9 mouse cellular contexts compared by ENCODE assay signal in the genomic region with DNA sequence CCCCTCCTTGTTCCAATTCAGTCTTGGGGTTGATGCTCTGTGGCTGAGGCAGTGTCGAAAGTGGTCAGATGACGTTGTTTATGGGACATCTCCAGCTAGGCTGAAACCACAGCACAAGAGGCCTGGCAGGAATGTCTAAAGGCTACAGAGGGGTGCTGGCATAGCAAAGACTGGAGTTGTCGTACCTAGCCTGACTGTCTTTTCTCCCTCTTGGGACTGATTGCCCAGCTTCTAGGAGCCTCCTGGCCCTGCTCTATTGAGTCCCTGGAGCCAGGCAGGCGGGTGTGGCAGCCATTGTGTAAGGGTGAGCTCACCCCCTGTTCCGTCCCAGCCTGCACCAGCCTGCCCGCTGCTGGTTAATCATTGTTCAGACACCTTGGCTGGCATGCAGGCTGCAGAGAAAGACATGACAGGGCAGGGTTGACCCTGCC. TPM values are rescaled to one million over a fixed set of nuclear protein-coding genes. Genes with fewer than 3 reads are reported as not detected.
DNase-seq lines count a peak whose midpoint lies in the region; ATAC-seq and TF ChIP-seq lines count a peak whose summit lies in the region.
"Had no signal": no experiment of that assay in that cellular context is flagged by ENCODE, and none has a peak within 500 bp of the region (broad histone marks: within the 10 kb centered on the region; RNA-seq: fewer than 3 reads in every experiment).

No protein-coding gene starts in this region.

- DNase-seq in neural tube, embryonic 10.5 days (ENCODE audit: extremely low spot score, low spot score): no peak
- DNase-seq in urinary bladder, postnatal 25 days (ENCODE audit: low spot score): peak; percentile 76
- DNase-seq in layer of hippocampus, adult 18-20 months (ENCODE audit: low spot score in 2 of 2): no peak
- no peak for DNase-seq in forebrain, postnatal 0 days
- no peak for DNase-seq in T-cell, adult 2 months (ENCODE audit: low spot score)

- H3K9me3 ChIP-seq in neural tube, embryonic 14.5 days (ENCODE audit: control insufficient read depth, low read length): no peaks in the 10 kb centered on the region
- no peaks in the 10 kb centered on the region for H3K9me3 ChIP-seq in intestine, embryonic 15.5 days
- H3K9me3 ChIP-seq in liver, embryonic 15.5 days (replicated peaks): no peaks in the 10 kb centered on the region
- H3K9me3 ChIP-seq in forebrain, postnatal 0 days (ENCODE audit: low read length): no peaks in the 10 kb centered on the region
- H3K9me3 ChIP-seq: neural tube, embryonic 12.5 days had no signal

- H3K9ac ChIP-seq in neural tube, embryonic 14.5 days (replicated peaks; ENCODE audit: low read depth, low read length): no peak overlapping the region
- H3K9ac ChIP-seq in intestine, embryonic 15.5 days: no peak overlapping the region
- no peak overlapping the region for H3K9ac ChIP-seq in liver, embryonic 15.5 days
- H3K9ac ChIP-seq in forebrain, postnatal 0 days: no peak overlapping the region
- H3K9ac ChIP-seq: neural tube, embryonic 12.5 days had no signal

- WGBS in neural tube, embryonic 14.5 days: 45% methylated on average over 6 of the region's 6 CpGs
- 55% methylated on average over 6 of the region's 6 CpGs for WGBS in intestine, embryonic 15.5 days
- 47% methylated on average over 6 of the region's 6 CpGs for WGBS in liver, embryonic 15.5 days (ENCODE audit: insufficient replicate concordance)
- WGBS in forebrain, postnatal 0 days: 60% methylated on average over 6 of the region's 6 CpGs

- no peaks in the 10 kb centered on the region for H3K4me1 ChIP-seq in neural tube, embryonic 14.5 days (ENCODE audit: control insufficient read depth, insufficient read depth, low read length)
- peaks cover 18% of the 10 kb centered on the region for H3K4me1 ChIP-seq in intestine, embryonic 15.5 days (replicated peaks)
- H3K4me1 ChIP-seq in liver, embryonic 15.5 days (replicated peaks): 0 out of 2 replicates have a peak, but pooled peaks cover 10% of the 10 kb centered on the region
- no peaks in the 10 kb centered on the region for H3K4me1 ChIP-seq in forebrain, postnatal 0 days (ENCODE audit: insufficient read depth)
- H3K4me1 ChIP-seq: neural tube, embryonic 12.5 days had no signal

- H3K36me3 ChIP-seq in neural tube, embryonic 14.5 days (ENCODE audit: control insufficient read depth, insufficient read depth, low read length): no peaks in the 10 kb centered on the region
- H3K36me3 ChIP-seq in intestine, embryonic 15.5 days: no peaks in the 10 kb centered on the region
- H3K36me3 ChIP-seq in liver, embryonic 15.5 days (replicated peaks): no peaks in the 10 kb centered on the region
- no peaks in the 10 kb centered on the region for H3K36me3 ChIP-seq in forebrain, postnatal 0 days (ENCODE audit: insufficient read depth)
- H3K36me3 ChIP-seq: neural tube, embryonic 12.5 days had no signal

- peak; percentile 65; the same call in 1 of the 2 replicates for ATAC-seq in neural tube, embryonic 14.5 days (ENCODE audit: low read depth)
- ATAC-seq in intestine, embryonic 15.5 days: peak; percentile 96
- peak; percentile 61 for ATAC-seq in liver, embryonic 15.5 days (ENCODE audit: insufficient read depth)
- ATAC-seq in forebrain, postnatal 0 days: no peak

- H3K4me3 ChIP-seq in neural tube, embryonic 14.5 days (ENCODE audit: low read depth, low read length): no peak overlapping the region
- H3K4me3 ChIP-seq in intestine, embryonic 15.5 days (replicated peaks): no peak overlapping the region
- H3K4me3 ChIP-seq in liver, embryonic 15.5 days (replicated peaks): no peak overlapping the region
- no peak overlapping the region for H3K4me3 ChIP-seq in forebrain, postnatal 0 days (ENCODE audit: low read depth, low read length)
- H3K4me3 ChIP-seq: neural tube, embryonic 12.5 days had no signal

- no peaks in the 10 kb centered on the region for H3K27me3 ChIP-seq in neural tube, embryonic 14.5 days (ENCODE audit: control insufficient read depth, insufficient read depth, low read length)
- no peaks in the 10 kb centered on the region for H3K27me3 ChIP-seq in intestine, embryonic 15.5 days (replicated peaks)
- H3K27me3 ChIP-seq in liver, embryonic 15.5 days: 0 out of 2 replicates have a peak, but pooled peaks cover 3% of the 10 kb centered on the region
- no peaks in the 10 kb centered on the region for H3K27me3 ChIP-seq in forebrain, postnatal 0 days (ENCODE audit: insufficient read depth, low read length)
- H3K27me3 ChIP-seq: neural tube, embryonic 12.5 days had no signal

- no peak overlapping the region for H3K27ac ChIP-seq in neural tube, embryonic 14.5 days (ENCODE audit: low read depth, low read length)
- H3K27ac ChIP-seq in intestine, embryonic 15.5 days: peak overlapping the region; percentile 72
- no peak overlapping the region for H3K27ac ChIP-seq in liver, embryonic 15.5 days (replicated peaks)
- no peak overlapping the region for H3K27ac ChIP-seq in forebrain, postnatal 0 days (ENCODE audit: low read depth, low read length)
- H3K27ac ChIP-seq: neural tube, embryonic 12.5 days had no signal

- TF ChIP-seq CTCF in forebrain, postnatal 0 days (IDR thresholded peaks at IDR 0.05; ENCODE audit: low read depth): no peak

- no peak overlapping the region for H3K4me2 ChIP-seq in neural tube, embryonic 14.5 days (ENCODE audit: low read depth, low read length)
- no peak overlapping the region; the same call in 1 of the 2 replicates for H3K4me2 ChIP-seq in intestine, embryonic 15.5 days (replicated peaks)
- H3K4me2 ChIP-seq in liver, embryonic 15.5 days: no peak overlapping the region
- no peak overlapping the region for H3K4me2 ChIP-seq in forebrain, postnatal 0 days (ENCODE audit: low read depth)
- H3K4me2 ChIP-seq: neural tube, embryonic 12.5 days had no signal

RNA-seq across cellular contexts. Expression of a gene that starts 40.3 kb away (rescaled TPM):
- polyA plus RNA-seq in neural tube, embryonic 14.5 days (2014; fragmentation: Nextera tagmentation; extraction: Ambion mirVana): 6.5 and 11.1 TPM in 2 replicates
- polyA plus RNA-seq in intestine, embryonic 15.5 days (2015; fragmentation: Nextera tagmentation; extraction: Ambion mirVana): 101 and 106 TPM in 2 replicates
- polyA plus RNA-seq in liver, embryonic 15.5 days (2015; fragmentation: Nextera tagmentation; extraction: Ambion mirVana): 23.3 and 26.3 TPM in 2 replicates
- 1 to 10 TPM in 1 of 2 experiments, under 1 TPM in 1; 0.67 to 1.0 TPM for total RNA-seq in layer of hippocampus, adult 18-20 months (2021)
- 12.4 and 19.4 TPM in 2 replicates for total RNA-seq in forebrain, postnatal 0 days (2014; rRNA removed)
- polyA plus RNA-seq in forebrain, postnatal 0 days (2015; fragmentation: Nextera tagmentation; extraction: Ambion mirVana): 15.2 and 17.7 TPM in 2 replicates
